Mouse (Mus musculus) ES-E14 (cell line): ENCODE results near the gene Otop2.

Experiments
- CHD2 ChIP-seq: IDR thresholded peaks from 2 replicates; pipeline ENCODE4 v1.6.1; 2014; ENCODE audit warnings: mild to moderate bottlenecking, low read depth, low read length, inconsistent platforms
- MAFK ChIP-seq: IDR thresholded peaks from 2 replicates; pipeline ENCODE4 v1.6.1; 2014; ENCODE audit warnings: mild to moderate bottlenecking, low read depth, low read length, inconsistent platforms; ENCODE audit not compliant: insufficient read depth
- ZC3H11A ChIP-seq: IDR thresholded peaks from 2 replicates; pipeline ENCODE4 v1.6.1; 2012; ENCODE audit warnings: low read depth, mild to moderate bottlenecking, inconsistent platforms, low read length, borderline replicate concordance
- ZNF384 ChIP-seq: IDR thresholded peaks from 2 replicates; pipeline ENCODE4 v1.6.1; 2012; ENCODE audit warnings: low read depth, low read length, inconsistent platforms

GRCm38 (mm10) chr11:115270148-115270861, 36.7 kb upstream of the Otop2 start:
- TF ChIP-seq ZNF384 (0 out of 2 replicates have a peak, but pooled peaks have one; percentile 29), CHD2 (no peak), ZC3H11A (peak; percentile 87; the same call in 1 of the 2 replicates), MAFK (no peak)
